In the genomic region with DNA sequence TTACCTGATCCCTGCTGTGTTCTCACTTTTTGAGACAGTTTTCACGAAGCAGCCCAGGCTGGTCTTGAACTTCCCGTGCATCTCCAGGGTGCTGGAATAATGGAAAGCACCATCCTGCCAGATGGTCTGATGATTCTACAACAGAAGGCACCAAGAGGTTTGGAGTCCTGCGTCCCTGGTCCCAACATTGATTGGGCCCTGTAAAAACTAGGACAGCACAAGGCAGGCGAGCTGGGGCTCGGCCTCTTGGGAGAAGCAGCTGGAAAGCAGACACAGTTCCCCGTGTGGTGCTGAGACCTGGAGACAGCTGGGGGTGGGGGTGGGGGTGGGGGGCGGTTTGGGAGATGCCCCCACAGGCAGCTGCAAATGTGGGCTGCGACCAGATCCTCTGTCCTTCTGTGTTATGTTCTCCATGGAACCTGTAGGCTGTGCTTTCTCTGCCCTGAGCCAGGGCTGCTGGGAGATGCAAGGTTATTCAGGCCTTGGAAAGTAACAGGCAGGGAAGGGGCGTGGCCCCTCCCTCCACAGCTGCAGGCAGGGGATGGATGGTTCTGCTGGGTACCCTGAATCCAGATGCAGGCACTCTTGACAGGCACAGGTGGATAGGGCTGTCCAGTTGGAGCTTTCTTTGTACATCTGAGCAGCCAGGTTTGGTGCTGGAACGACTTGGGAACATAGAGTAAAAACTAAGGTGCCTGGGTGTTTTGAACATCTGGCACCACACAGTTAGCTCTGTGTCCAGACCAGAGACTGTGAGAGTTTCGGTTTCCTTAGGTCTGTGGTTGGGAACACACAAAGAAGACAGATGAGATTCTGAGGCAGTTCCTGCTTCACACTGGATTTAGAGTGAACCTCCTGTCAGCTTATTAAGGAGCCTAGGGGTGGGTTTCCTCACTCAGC, we compare ENCODE assay signal across 11 mouse cellular contexts. TPM values are rescaled to one million over a fixed set of nuclear protein-coding genes. Genes with fewer than 3 reads are reported as not detected.
DNase-seq lines count a peak whose midpoint lies in the region; ATAC-seq and TF ChIP-seq lines count a peak whose summit lies in the region.
"Had no signal": no experiment of that assay in that cellular context is flagged by ENCODE, and none has a peak within 500 bp of the region (broad histone marks: within the 10 kb centered on the region; RNA-seq: fewer than 3 reads in every experiment).

No protein-coding gene starts in this region.

- DNase-seq in adrenal gland, postnatal 14 days = peak; percentile 54
- DNase-seq in adrenal gland, postnatal 4 days (ENCODE audit: low spot score in 2 of 2) = no peak
- no peak for DNase-seq in midbrain, embryonic 11.5 days (ENCODE audit: low spot score, missing footprints)
- no peak for DNase-seq in midbrain, postnatal 0 days (ENCODE audit: low spot score)
- DNase-seq in testis, postnatal 14 days (ENCODE audit: low spot score) = no peak
- no peak for DNase-seq in c-Kit-positive CD71-positive TER-119-positive erythroid progenitor cells, embryonic 14.5 days (ENCODE audit: low spot score)
- DNase-seq: lung, adult 2 months had no signal

- no peak for TF ChIP-seq CTCF in midbrain, postnatal 0 days (IDR thresholded peaks at IDR 0.05)

- peaks cover 7% of the 10 kb centered on the region for H3K27me3 ChIP-seq in midbrain, embryonic 11.5 days (ENCODE audit: control insufficient read depth, insufficient read depth, low read length)
- 0 out of 2 replicates have a peak, but pooled peaks cover under 1% of the 10 kb centered on the region for H3K27me3 ChIP-seq in midbrain, postnatal 0 days (ENCODE audit: insufficient read depth, low read length)
- H3K27me3 ChIP-seq in hindbrain, embryonic 13.5 days = peaks cover 18% of the 10 kb centered on the region; the same call in 1 of the 2 replicates
- 0 out of 2 replicates have a peak, but pooled peaks cover 9% of the 10 kb centered on the region for H3K27me3 ChIP-seq in stomach, embryonic 15.5 days (replicated peaks)
- H3K27me3 ChIP-seq: hindbrain, embryonic 15.5 days had no signal

- H3K36me3 ChIP-seq in midbrain, embryonic 11.5 days (ENCODE audit: control insufficient read depth, insufficient read depth, low read length) = no peaks in the 10 kb centered on the region
- no peaks in the 10 kb centered on the region for H3K36me3 ChIP-seq in midbrain, postnatal 0 days (ENCODE audit: insufficient read depth, low read length)
- no peaks in the 10 kb centered on the region for H3K36me3 ChIP-seq in hindbrain, embryonic 13.5 days
- no peaks in the 10 kb centered on the region for H3K36me3 ChIP-seq in stomach, embryonic 15.5 days
- H3K36me3 ChIP-seq: hindbrain, embryonic 15.5 days had no signal

- 0 out of 2 replicates have a peak overlapping the region, but pooled peaks have one; percentile 36 for H3K27ac ChIP-seq in midbrain, embryonic 11.5 days (ENCODE audit: low read depth, low read length)
- H3K27ac ChIP-seq in midbrain, postnatal 0 days (ENCODE audit: low read depth, low read length) = no peak overlapping the region
- peak overlapping the region; percentile 44; the same call in 1 of the 2 replicates for H3K27ac ChIP-seq in hindbrain, embryonic 13.5 days
- H3K27ac ChIP-seq in stomach, embryonic 15.5 days = 0 out of 2 replicates have a peak overlapping the region, but pooled peaks have one; percentile 28
- H3K27ac ChIP-seq: hindbrain, embryonic 15.5 days had no signal

- H3K4me1 ChIP-seq in midbrain, embryonic 11.5 days (ENCODE audit: control insufficient read depth, insufficient read depth, low read length) = peaks cover 48% of the 10 kb centered on the region
- peaks cover 7% of the 10 kb centered on the region; the same call in 1 of the 2 replicates for H3K4me1 ChIP-seq in midbrain, postnatal 0 days (ENCODE audit: insufficient read depth, low read length)
- H3K4me1 ChIP-seq in hindbrain, embryonic 13.5 days (replicated peaks) = peaks cover 55% of the 10 kb centered on the region
- peaks cover 46% of the 10 kb centered on the region for H3K4me1 ChIP-seq in stomach, embryonic 15.5 days

- no peak overlapping the region for H3K4me3 ChIP-seq in midbrain, embryonic 11.5 days (ENCODE audit: low read depth, low read length)
- H3K4me3 ChIP-seq in midbrain, postnatal 0 days (ENCODE audit: low read depth, low read length) = no peak overlapping the region
- H3K4me3 ChIP-seq in hindbrain, embryonic 13.5 days = no peak overlapping the region
- no peak overlapping the region for H3K4me3 ChIP-seq in stomach, embryonic 15.5 days (replicated peaks)
- H3K4me3 ChIP-seq: hindbrain, embryonic 15.5 days had no signal

- H3K9me3 ChIP-seq in midbrain, embryonic 11.5 days (ENCODE audit: control insufficient read depth, low read length) = no peaks in the 10 kb centered on the region
- no peaks in the 10 kb centered on the region for H3K9me3 ChIP-seq in midbrain, postnatal 0 days (ENCODE audit: low read length)
- no peaks in the 10 kb centered on the region for H3K9me3 ChIP-seq in hindbrain, embryonic 13.5 days
- H3K9me3 ChIP-seq in stomach, embryonic 15.5 days = no peaks in the 10 kb centered on the region
- H3K9me3 ChIP-seq: hindbrain, embryonic 15.5 days had no signal

- WGBS in midbrain, embryonic 11.5 days = 54% methylated on average over 10 of the region's 11 CpGs
- 45% methylated on average over 11 of the region's 11 CpGs for WGBS in midbrain, postnatal 0 days
- WGBS in hindbrain, embryonic 13.5 days = 47% methylated on average over 11 of the region's 11 CpGs
- 44% methylated on average over 11 of the region's 11 CpGs for WGBS in stomach, embryonic 15.5 days

- peak overlapping the region; percentile 21; the same call in 1 of the 2 replicates for H3K9ac ChIP-seq in midbrain, embryonic 11.5 days (ENCODE audit: low read length)
- no peak overlapping the region for H3K9ac ChIP-seq in midbrain, postnatal 0 days (replicated peaks; ENCODE audit: low read length, poor library complexity, severe bottlenecking)
- H3K9ac ChIP-seq in hindbrain, embryonic 13.5 days = no peak overlapping the region
- H3K9ac ChIP-seq in stomach, embryonic 15.5 days = no peak overlapping the region
- H3K9ac ChIP-seq: hindbrain, embryonic 15.5 days had no signal

- ATAC-seq in midbrain, embryonic 11.5 days (ENCODE audit: low FRiP score) = no peak
- no peak for ATAC-seq in midbrain, postnatal 0 days (ENCODE audit: low FRiP score)
- no peak for ATAC-seq in hindbrain, embryonic 13.5 days (ENCODE audit: low FRiP score)
- no peak for ATAC-seq in stomach, embryonic 15.5 days (ENCODE audit: insufficient read depth, low FRiP score, low read depth)

- H3K4me2 ChIP-seq in midbrain, embryonic 11.5 days = no peak overlapping the region
- no peak overlapping the region for H3K4me2 ChIP-seq in midbrain, postnatal 0 days (ENCODE audit: low read depth, low read length, poor library complexity, severe bottlenecking)
- no peak overlapping the region for H3K4me2 ChIP-seq in hindbrain, embryonic 13.5 days
- H3K4me2 ChIP-seq in stomach, embryonic 15.5 days = no peak overlapping the region
- H3K4me2 ChIP-seq: hindbrain, embryonic 15.5 days had no signal

RNA-seq across cellular contexts. Expression of a gene that starts 3.5 kb away (rescaled TPM):
- 29.9 and 33.9 TPM in 2 replicates for total RNA-seq in adrenal gland, postnatal 14 days (2021)
- 10 to 100 TPM; 58.1 to 60.7 TPM for total RNA-seq in adrenal gland, postnatal 4 days (2021)
- 18.5 and 20.7 TPM in 2 replicates for polyA plus RNA-seq in midbrain, embryonic 11.5 days (2014; fragmentation: Nextera tagmentation; extraction: Ambion mirVana)
- 47.3 and 51.3 TPM in 2 replicates for total RNA-seq in midbrain, postnatal 0 days (2014; rRNA removed)
- 9.9 and 12.4 TPM in 2 replicates for polyA plus RNA-seq in midbrain, postnatal 0 days (2015; fragmentation: Nextera tagmentation; extraction: Ambion mirVana)
- polyA plus RNA-seq in hindbrain, embryonic 13.5 days (2015; fragmentation: Nextera tagmentation; extraction: Ambion mirVana) = 21.3 and 22.1 TPM in 2 replicates
- polyA plus RNA-seq in stomach, embryonic 15.5 days (2015; fragmentation: Nextera tagmentation; extraction: Ambion mirVana) = 9.6 and 10.8 TPM in 2 replicates

RNA-seq across cellular contexts. Expression of a gene that starts 47.5 kb away (rescaled TPM):
- total RNA-seq in adrenal gland, postnatal 14 days (2021) = 1.0 and 1.1 TPM in 2 replicates
- 1 to 10 TPM; 1.6 to 2.3 TPM for total RNA-seq in adrenal gland, postnatal 4 days (2021)
- 2.4 and 3.4 TPM in 2 replicates for polyA plus RNA-seq in midbrain, embryonic 11.5 days (2014; fragmentation: Nextera tagmentation; extraction: Ambion mirVana)
- 1.0 and 2.0 TPM in 2 replicates for total RNA-seq in midbrain, postnatal 0 days (2014; rRNA removed)
- 1.7 and 2.4 TPM in 2 replicates for polyA plus RNA-seq in midbrain, postnatal 0 days (2015; fragmentation: Nextera tagmentation; extraction: Ambion mirVana)
- polyA plus RNA-seq in hindbrain, embryonic 13.5 days (2015; fragmentation: Nextera tagmentation; extraction: Ambion mirVana) = 2.2 and 2.6 TPM in 2 replicates
- 0.80 and 0.94 TPM in 2 replicates for polyA plus RNA-seq in stomach, embryonic 15.5 days (2015; fragmentation: Nextera tagmentation; extraction: Ambion mirVana)
- total RNA-seq: monocyte, adult 5-6 weeks had no signal
